Mouse (Mus musculus) heart, embryonic 12.5 days (tissue): Measurements from ENCODE around the gene Nqo2. TPM values are rescaled to one million over a fixed set of nuclear protein-coding genes. Genes with fewer than 3 reads are reported as not detected.

Experiments used
- ATAC-seq: fragments of 200-750 bp; cut with Nextera tagmentation; 2 replicates; pipeline ENCODE4 v1.8.0; 2017; ENCODE audit warnings: moderate TSS enrichment, moderate library complexity; ENCODE audit not compliant: insufficient number of reproducible peaks, low FRiP score
- H3K27ac ChIP-seq: fragments of 300-500 bp; sonication (generic); 2 replicates; pipeline ENCODE4 v1.5.1; 2016; ENCODE audit warnings: mild to moderate bottlenecking, moderate library complexity; ENCODE audit not compliant: poor library complexity, severe bottlenecking
- H3K27me3 ChIP-seq: fragments of 300-500 bp; sonication (generic); replicated peaks from 2 replicates; pipeline ENCODE4 v1.6.1; 2016; ENCODE audit warnings: mild to moderate bottlenecking, moderate library complexity
- H3K36me3 ChIP-seq: fragments of 300-500 bp; sonication (generic); 2 replicates; pipeline ENCODE4 v1.6.1; 2016; ENCODE audit warnings: mild to moderate bottlenecking, moderate library complexity
- H3K4me1 ChIP-seq: fragments of 300-500 bp; sonication (generic); replicated peaks from 2 replicates; pipeline ENCODE4 v1.6.1; 2016; ENCODE audit warnings: mild to moderate bottlenecking
- H3K4me2 ChIP-seq: fragments of 300-500 bp; sonication (generic); 2 replicates; pipeline ENCODE4 v1.6.1; 2016; ENCODE audit warnings: mild to moderate bottlenecking, moderate library complexity
- H3K4me3 ChIP-seq: fragments of 300-500 bp; sonication (generic); 2 replicates; pipeline ENCODE4 v1.5.1; 2016; ENCODE audit warnings: mild to moderate bottlenecking
- H3K9ac ChIP-seq: fragments of 300-500 bp; sonication (generic); 2 replicates; pipeline ENCODE4 v1.6.1; 2016; ENCODE audit warnings: mild to moderate bottlenecking, moderate library complexity
- H3K9me3 ChIP-seq: fragments of 300-500 bp; sonication (generic); replicated peaks from 2 replicates; pipeline ENCODE4 v1.6.1; 2016; ENCODE audit warnings: mild to moderate bottlenecking, moderate library complexity
- WGBS: fragments of 180-500 bp; shearing (Covaris S2); methylation state at CpG from one replicate; pipeline ENCODE4 v1.1.7; 2016; 5-methylcytosine and 5-hydroxymethylcytosine counted together
- polyA plus RNA-seq: library from polyadenylated mRNA; unstranded; fragments of >200 nt; fragmentation: Nextera tagmentation; extraction: Ambion mirVana; gene quantifications from 2 replicates; pipeline ENCODE4 v1.2.1, GENCODE M21; 2016

Nqo2 gene
- polyA plus RNA-seq, 1 experiment from 2014 or later = 28.9 TPM

GRCm38 (mm10) chr13:33951308-33952074 lies 13.0 kb upstream of the Nqo2 start:
- no peak for ATAC-seq
- Histone ChIP-seq H3K9ac (no peak overlapping the region), H3K27ac (no peak overlapping the region), H3K4me2 (no peak overlapping the region), H3K9me3 (no peaks in the 10 kb centered on the region), H3K4me1 (no peaks in the 10 kb centered on the region), H3K4me3 (no peak overlapping the region), H3K27me3 (no peaks in the 10 kb centered on the region), H3K36me3 (no peaks in the 10 kb centered on the region)
- WGBS = 77% methylated on average over 4 of the region's 4 CpGs

DNA sequence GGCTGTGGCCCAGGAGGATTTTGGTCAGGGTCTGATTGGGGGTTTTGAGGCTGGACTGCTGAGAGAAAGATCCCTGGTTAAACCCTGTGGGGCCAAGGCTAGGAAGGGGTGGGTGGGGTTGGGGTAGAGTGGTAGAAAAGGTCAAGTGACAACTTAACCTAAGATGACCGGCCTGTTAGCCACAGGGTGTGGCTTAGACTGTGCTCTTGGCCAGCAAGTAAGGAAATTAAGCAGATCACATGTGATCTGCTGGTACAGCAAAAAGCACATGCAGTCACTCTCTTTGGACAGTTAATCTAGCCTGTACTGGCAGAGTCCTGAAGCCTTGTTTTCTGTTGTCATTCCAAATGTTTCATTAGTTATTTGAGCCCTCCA lies 12.4 kb upstream of the Nqo2 start:
- ATAC-seq = no peak
- no peak overlapping the region for H3K4me2 ChIP-seq
- no peaks in the 10 kb centered on the region for H3K9me3 ChIP-seq
- 30% methylated on average over 1 of the region's 1 CpGs for WGBS
- no peak overlapping the region for H3K27ac ChIP-seq
- no peak overlapping the region for H3K4me3 ChIP-seq
- H3K27me3 ChIP-seq = no peaks in the 10 kb centered on the region
- no peaks in the 10 kb centered on the region for H3K36me3 ChIP-seq
- H3K4me1 ChIP-seq = no peaks in the 10 kb centered on the region
- no peak overlapping the region for H3K9ac ChIP-seq

GRCm38 (mm10) chr13:33952947-33953346 lies 11.5 kb upstream of the Nqo2 start:
- no peak overlapping the region for H3K9ac ChIP-seq
- no peak overlapping the region for H3K27ac ChIP-seq
- 72% methylated on average over 2 of the region's 2 CpGs for WGBS
- H3K4me2 ChIP-seq = no peak overlapping the region
- no peak overlapping the region for H3K4me3 ChIP-seq
- no peaks in the 10 kb centered on the region for H3K4me1 ChIP-seq
- no peaks in the 10 kb centered on the region for H3K36me3 ChIP-seq
- no peaks in the 10 kb centered on the region for H3K9me3 ChIP-seq
- ATAC-seq = no peak
- no peaks in the 10 kb centered on the region for H3K27me3 ChIP-seq

- 36% methylated on average over 6 of the region's 6 CpGs for WGBS
- H3K27me3 ChIP-seq = no peaks in the 10 kb centered on the region
- H3K9ac ChIP-seq = no peak overlapping the region
- H3K4me1 ChIP-seq = no peaks in the 10 kb centered on the region
- H3K27ac ChIP-seq = no peak overlapping the region
- no peak; the same call in 1 of the 2 replicates for ATAC-seq
- H3K36me3 ChIP-seq = no peaks in the 10 kb centered on the region
- no peaks in the 10 kb centered on the region for H3K9me3 ChIP-seq
- no peak overlapping the region for H3K4me3 ChIP-seq
- H3K4me2 ChIP-seq = no peak overlapping the region
Measured at GRCm38 (mm10) chr13:33956571-33957421, 7.7 kb upstream of the Nqo2 start.

DNA sequence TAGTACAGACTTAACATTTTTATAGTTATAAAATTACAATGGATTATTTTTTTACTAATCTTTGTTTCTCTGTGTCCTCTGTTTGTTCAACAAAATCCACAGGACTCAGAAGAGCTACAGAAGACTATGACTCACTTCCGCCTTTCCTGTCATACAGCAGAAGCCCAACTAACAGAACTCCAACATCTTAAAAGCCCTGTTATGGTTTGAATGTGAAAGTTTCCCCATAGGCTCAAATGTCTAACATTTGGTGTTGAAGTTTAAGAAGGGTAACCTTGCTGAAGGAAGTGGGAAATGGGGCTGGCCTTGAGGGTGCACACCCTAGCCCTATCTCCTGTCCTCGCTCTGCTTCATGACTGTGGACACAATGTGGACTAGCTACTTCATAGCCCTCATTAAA lies 4.7 kb upstream of the Nqo2 start:
- H3K9ac ChIP-seq = no peak overlapping the region
- no peak overlapping the region for H3K4me2 ChIP-seq
- no peaks in the 10 kb centered on the region for H3K27me3 ChIP-seq
- H3K36me3 ChIP-seq = no peaks in the 10 kb centered on the region
- no peak overlapping the region for H3K27ac ChIP-seq
- ATAC-seq = no peak
- no peaks in the 10 kb centered on the region for H3K4me1 ChIP-seq
- WGBS = 81% methylated on average over 2 of the region's 2 CpGs
- H3K4me3 ChIP-seq = no peak overlapping the region
- H3K9me3 ChIP-seq = no peaks in the 10 kb centered on the region

GRCm38 (mm10) chr13:33965056-33966024 lies 853 bp downstream of the Nqo2 start:
- 14% methylated on average over 14 of the region's 14 CpGs for WGBS
- no peaks in the 10 kb centered on the region for H3K27me3 ChIP-seq
- peaks cover 4% of the 10 kb centered on the region; the same call in 1 of the 2 replicates for H3K36me3 ChIP-seq
- H3K27ac ChIP-seq = peak overlapping the region; percentile 91
- peak; percentile 72 for ATAC-seq
- H3K9ac ChIP-seq = peak overlapping the region; percentile 66
- no peaks in the 10 kb centered on the region for H3K9me3 ChIP-seq
- peak overlapping the region; percentile 73 for H3K4me2 ChIP-seq
- H3K4me3 ChIP-seq = peak overlapping the region; percentile 53
- peaks cover 15% of the 10 kb centered on the region for H3K4me1 ChIP-seq

DNA sequence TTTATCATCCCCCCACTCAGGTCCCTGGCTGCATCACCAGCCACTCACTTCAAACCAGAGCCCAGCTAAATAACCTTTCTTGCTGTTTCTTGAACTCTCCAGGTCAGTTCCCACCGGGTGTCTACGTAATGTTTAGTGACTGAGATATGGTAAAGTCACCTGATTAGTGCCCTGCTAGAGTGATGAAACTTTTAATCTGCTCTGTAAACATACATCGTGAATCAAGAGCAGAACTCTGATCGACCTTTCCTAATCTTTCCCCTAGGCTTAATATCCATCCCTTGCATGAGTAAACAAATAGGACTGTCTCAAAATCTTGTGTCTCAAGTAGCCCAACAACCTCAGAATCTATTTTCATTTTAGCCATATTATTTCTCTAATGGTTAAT lies 1.5 kb downstream of the Nqo2 start:
- H3K4me2 ChIP-seq = peak overlapping the region; percentile 73
- H3K36me3 ChIP-seq = peaks cover 10% of the 10 kb centered on the region
- no peak overlapping the region for H3K27ac ChIP-seq
- H3K4me3 ChIP-seq = peak overlapping the region; percentile 53; the same call in 1 of the 2 replicates
- peaks cover 15% of the 10 kb centered on the region for H3K4me1 ChIP-seq
- ATAC-seq = no peak
- H3K27me3 ChIP-seq = no peaks in the 10 kb centered on the region
- H3K9ac ChIP-seq = peak overlapping the region; percentile 66; the same call in 1 of the 2 replicates
- H3K9me3 ChIP-seq = no peaks in the 10 kb centered on the region
- WGBS = 17% methylated on average over 4 of the region's 4 CpGs

DNA sequence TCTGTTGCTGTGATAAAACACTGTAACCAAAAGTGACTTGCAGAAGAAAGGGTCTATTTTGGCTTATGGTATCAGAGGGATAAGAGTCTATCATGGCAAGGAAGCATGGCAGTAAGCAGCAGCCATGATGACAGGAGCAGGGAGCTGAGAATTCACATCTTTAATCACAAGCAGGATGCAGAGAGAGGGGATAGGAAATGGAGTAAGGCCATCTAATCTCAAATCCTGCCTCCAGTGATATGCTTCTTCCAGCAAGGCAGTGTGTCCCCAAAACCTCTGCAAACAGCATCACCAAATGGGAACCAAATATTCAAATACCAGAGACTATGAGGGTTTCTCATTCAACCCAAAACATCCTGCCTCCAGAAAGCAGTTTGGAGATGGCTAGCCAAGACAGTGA lies 2.1 kb downstream of the Nqo2 start:
- H3K9me3 ChIP-seq = no peaks in the 10 kb centered on the region
- no peak overlapping the region for H3K9ac ChIP-seq
- no peaks in the 10 kb centered on the region for H3K27me3 ChIP-seq
- H3K4me3 ChIP-seq = no peak overlapping the region
- no peak for ATAC-seq
- no peak overlapping the region for H3K27ac ChIP-seq
- no peak overlapping the region for H3K4me2 ChIP-seq
- peaks cover 15% of the 10 kb centered on the region for H3K4me1 ChIP-seq
- peaks cover 12% of the 10 kb centered on the region for H3K36me3 ChIP-seq

DNA sequence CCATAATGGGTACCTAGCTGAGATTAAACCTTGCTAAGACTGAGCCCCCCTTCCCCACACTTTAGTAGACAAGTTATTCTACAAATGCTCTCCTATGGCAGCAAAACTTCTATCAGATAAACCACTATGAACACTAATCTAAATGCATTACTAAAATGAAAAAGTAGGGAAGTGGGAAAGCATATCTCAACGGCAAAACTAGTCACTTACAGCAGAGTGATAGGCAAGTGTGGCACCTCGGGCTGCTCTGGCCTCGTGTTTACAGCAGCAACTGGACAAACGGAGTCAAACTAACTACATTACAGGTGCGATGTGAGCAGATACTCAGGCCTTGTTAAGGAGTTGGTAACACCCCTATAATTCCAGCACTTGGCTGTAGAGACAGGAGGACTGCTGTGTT lies 25.1 kb downstream of the Nqo2 start:
- no peak overlapping the region for H3K4me2 ChIP-seq
- WGBS = 70% methylated on average over 5 of the region's 5 CpGs
- peaks cover 41% of the 10 kb centered on the region for H3K36me3 ChIP-seq
- no peaks in the 10 kb centered on the region for H3K4me1 ChIP-seq
- H3K9me3 ChIP-seq = peaks cover 2% of the 10 kb centered on the region; the same call in 1 of the 2 replicates
- no peaks in the 10 kb centered on the region for H3K27me3 ChIP-seq
- H3K27ac ChIP-seq = no peak overlapping the region
- ATAC-seq = no peak
- no peak overlapping the region for H3K4me3 ChIP-seq
- H3K9ac ChIP-seq = no peak overlapping the region

- no peaks in the 10 kb centered on the region; the same call in 1 of the 2 replicates for H3K9me3 ChIP-seq
- no peak overlapping the region for H3K27ac ChIP-seq
- ATAC-seq = no peak
- H3K27me3 ChIP-seq = no peaks in the 10 kb centered on the region
- WGBS = 18% methylated on average over 1 of the region's 1 CpGs
- H3K4me1 ChIP-seq = no peaks in the 10 kb centered on the region
- 0 out of 2 replicates have a peak, but pooled peaks cover 4% of the 10 kb centered on the region for H3K36me3 ChIP-seq
- no peak overlapping the region for H3K4me2 ChIP-seq
- H3K9ac ChIP-seq = no peak overlapping the region
- no peak overlapping the region for H3K4me3 ChIP-seq
Measured at GRCm38 (mm10) chr13:33995197-33995596, 30.7 kb downstream of the Nqo2 start.
